Mouse (Mus musculus): ENCODE results near the gene Krt31.

- TF ChIP-seq CTCF (conservative IDR thresholded peaks at IDR 0.05; ENCODE audit: insufficient read depth, insufficient read length, low read depth, low read length), result no peak
- no peak for TF ChIP-seq POLR2A (IDR thresholded peaks at IDR 0.05; ENCODE audit: low read depth, low read length)
These were observed 16.1 kb upstream of the Krt31 start for GRCm38 (mm10) chr11:100066236-100067010.
